Mouse (Mus musculus): Measurements from ENCODE around the gene Oxld1.

- no peak for TF ChIP-seq CTCF (IDR thresholded peaks at IDR 0.05; ENCODE audit: low read depth, low read length)
- no peak for TF ChIP-seq POLR2A (IDR thresholded peaks at IDR 0.05; ENCODE audit: insufficient read depth, low read length)
Measured at GRCm38 (mm10) chr11:120426727-120427126, 31.1 kb downstream of the Oxld1 start.

Data from ES-Bruce4 (cell line).